Mouse (Mus musculus): ENCODE results near the gene Catsperd. TPM values are rescaled to one million over a fixed set of nuclear protein-coding genes. Genes with fewer than 3 reads are reported as not detected.

Gene Catsperd
- 1.4 and 1.6 TPM in 2 replicates for polyA plus RNA-seq (2015; fragmentation: Nextera tagmentation; extraction: Ambion mirVana)

DNA sequence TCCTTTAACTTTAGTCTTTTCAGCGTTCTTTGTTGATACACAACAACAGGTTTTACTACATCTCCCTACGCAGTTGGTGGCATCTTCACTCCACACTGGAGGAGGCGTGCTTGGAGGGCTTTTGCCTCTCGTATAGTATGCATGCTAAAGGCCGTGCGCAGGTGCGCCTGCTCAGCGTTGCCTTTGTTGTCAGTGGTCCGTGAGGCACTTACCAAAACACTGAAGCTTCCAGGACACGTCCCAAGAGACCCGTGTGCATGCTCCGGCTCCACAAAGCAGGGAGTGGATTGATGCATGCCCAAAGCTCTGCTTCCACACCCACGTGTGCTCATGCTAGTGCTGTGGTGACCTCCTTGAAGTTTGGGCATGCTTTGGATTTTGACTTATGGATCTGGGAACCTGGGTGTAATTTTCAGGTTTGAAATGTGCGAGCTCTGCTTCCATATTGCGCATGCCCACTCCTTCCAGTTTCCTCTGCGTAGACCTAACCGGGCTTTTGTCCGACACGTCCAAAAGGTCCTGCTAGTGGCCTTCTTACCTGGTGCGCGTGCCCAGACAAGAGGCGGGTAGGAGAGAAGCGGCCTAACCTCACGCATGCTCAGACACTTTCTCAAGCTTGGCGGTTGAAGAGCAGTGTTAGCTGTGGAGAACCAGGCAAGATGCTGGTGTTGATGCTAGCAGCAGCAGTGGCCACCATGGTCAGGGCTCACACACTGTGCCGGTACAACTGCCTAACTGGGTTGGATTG, at the start of gene Catsperd:
Gene Catsperd, plus strand, starts transcription at position 614 of the 748 bp plus-strand sequence.
- Histone ChIP-seq H3K27ac (replicated peaks) (peak within 1 kb of the TSS; percentile 82), H3K9ac (replicated peaks) (peak within 1 kb of the TSS; percentile 87), H3K4me2 (peak within 1 kb of the TSS; percentile 96), H3K36me3 (peaks cover 15% of the 10 kb centered on the region), H3K4me1 (peaks cover 38% of the 10 kb centered on the region), H3K4me3 (replicated peaks) (peak within 1 kb of the TSS; percentile 90), H3K9me3 (replicated peaks) (no peaks in the 10 kb centered on the region), H3K27me3 (replicated peaks) (no peaks in the 10 kb centered on the region)
- WGBS, result 8% methylated on average over 26 of the region's 26 CpGs
- ATAC-seq (ENCODE audit: low FRiP score), result peak; percentile 68

GRCm38 (mm10) chr17:56583071-56583470, 44.9 kb upstream of the Catsperd start:
- peak overlapping the region; percentile 88 for H3K4me3 ChIP-seq (replicated peaks)
- peak overlapping the region; percentile 87 for H3K9ac ChIP-seq (replicated peaks)
- H3K36me3 ChIP-seq, result peaks cover 52% of the 10 kb centered on the region
- 86% methylated on average over 1 of the region's 1 CpGs for WGBS
- peak overlapping the region; percentile 95; the same call in 1 of the 2 replicates for H3K27ac ChIP-seq (replicated peaks)
- H3K27me3 ChIP-seq (replicated peaks), result no peaks in the 10 kb centered on the region
- H3K9me3 ChIP-seq (replicated peaks), result no peaks in the 10 kb centered on the region
- peaks cover 56% of the 10 kb centered on the region for H3K4me1 ChIP-seq
- ATAC-seq (ENCODE audit: low FRiP score), result no peak
- H3K4me2 ChIP-seq, result peak overlapping the region; percentile 92

DNA sequence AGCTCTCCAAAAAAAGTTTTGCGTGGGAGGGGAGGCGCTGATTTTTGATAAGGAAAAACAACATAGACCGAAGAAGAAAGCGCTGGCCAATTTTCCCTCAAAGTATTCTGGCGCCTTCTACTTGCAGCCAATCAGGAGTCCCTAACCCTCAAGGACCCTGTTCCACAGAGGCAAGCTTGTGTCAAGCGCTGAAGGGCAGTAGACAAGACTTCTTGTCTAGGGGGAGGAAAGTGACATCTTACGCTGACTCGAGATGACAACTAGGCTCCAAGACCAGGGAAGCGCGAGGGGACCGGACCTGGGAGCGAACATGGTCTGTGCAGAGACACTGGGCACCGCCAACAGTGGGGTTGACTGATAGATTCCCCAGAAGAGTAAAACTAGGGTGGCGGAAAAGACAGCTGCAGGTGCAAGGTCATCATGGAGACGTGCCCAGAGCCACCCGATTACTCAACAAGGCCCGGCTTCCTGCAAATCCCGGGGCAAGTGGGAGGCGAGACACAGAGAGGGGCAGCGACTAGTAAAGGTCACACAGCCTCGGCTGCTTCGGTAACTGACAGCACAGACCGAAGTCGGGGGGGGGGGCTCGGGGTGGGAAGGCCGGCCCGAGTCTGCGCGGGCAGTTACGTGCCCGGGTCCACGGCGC, 44.2 kb upstream of the Catsperd start:
- ATAC-seq (ENCODE audit: low FRiP score), result peak; percentile 0; the same call in 1 of the 2 replicates
- peak overlapping the region; percentile 95 for H3K27ac ChIP-seq (replicated peaks)
- H3K4me1 ChIP-seq, result peaks cover 62% of the 10 kb centered on the region
- H3K27me3 ChIP-seq (replicated peaks), result no peaks in the 10 kb centered on the region
- WGBS, result 5% methylated on average over 33 of the region's 33 CpGs
- H3K4me2 ChIP-seq, result peak overlapping the region; percentile 92
- peak overlapping the region; percentile 88 for H3K4me3 ChIP-seq (replicated peaks)
- H3K9ac ChIP-seq (replicated peaks), result peak overlapping the region; percentile 87
- peaks cover 51% of the 10 kb centered on the region for H3K36me3 ChIP-seq
- no peaks in the 10 kb centered on the region for H3K9me3 ChIP-seq (replicated peaks)

GRCm38 (mm10) chr17:56584257-56585130, 43.4 kb upstream of the Catsperd start, which contains the start of the genes Safb2 and Safb:
Gene Safb2 (minus strand): TSS chr17:56584585.
Gene Safb (plus strand): TSS chr17:56584825.
- Histone ChIP-seq H3K4me1 (peaks cover 65% of the 10 kb centered on the region), H3K27me3 (replicated peaks) (no peaks in the 10 kb centered on the region), H3K4me3 (replicated peaks) (peak within 1 kb of the TSS; percentile 88), H3K9me3 (replicated peaks) (no peaks in the 10 kb centered on the region), H3K27ac (replicated peaks) (peak within 1 kb of the TSS; percentile 95), H3K36me3 (peaks cover 51% of the 10 kb centered on the region), H3K9ac (replicated peaks) (peak within 1 kb of the TSS; percentile 87), H3K4me2 (peak within 1 kb of the TSS; percentile 92)
- ATAC-seq (ENCODE audit: low FRiP score), result peak; percentile 95
- WGBS, result under 1% methylated on average over 93 of the region's 101 CpGs

- peak; percentile 8 for ATAC-seq (ENCODE audit: low FRiP score)
- Histone ChIP-seq H3K4me3 (replicated peaks) (peak overlapping the region; percentile 71), H3K27me3 (replicated peaks) (no peaks in the 10 kb centered on the region), H3K9ac (replicated peaks) (peak overlapping the region; percentile 86), H3K4me1 (peaks cover 67% of the 10 kb centered on the region), H3K27ac (replicated peaks) (peak overlapping the region; percentile 95), H3K36me3 (peaks cover 51% of the 10 kb centered on the region), H3K9me3 (replicated peaks) (no peaks in the 10 kb centered on the region), H3K4me2 (peak overlapping the region; percentile 88)
- under 1% methylated on average over 61 of the region's 61 CpGs for WGBS
Observed at GRCm38 (mm10) chr17:56585171-56585821, 42.6 kb upstream of the Catsperd start.

GRCm38 (mm10) chr17:56587773-56588172, 40.2 kb upstream of the Catsperd start:
- Histone ChIP-seq H3K4me2 (peak overlapping the region; percentile 88; the same call in 1 of the 2 replicates), H3K36me3 (peaks cover 56% of the 10 kb centered on the region), H3K9me3 (replicated peaks) (no peaks in the 10 kb centered on the region), H3K4me1 (peaks cover 59% of the 10 kb centered on the region), H3K9ac (replicated peaks) (no peak overlapping the region), H3K27me3 (replicated peaks) (no peaks in the 10 kb centered on the region), H3K4me3 (replicated peaks) (no peak overlapping the region), H3K27ac (replicated peaks) (no peak overlapping the region)
- WGBS, result 68% methylated on average over 1 of the region's 1 CpGs
- no peak for ATAC-seq (ENCODE audit: low FRiP score)

DNA sequence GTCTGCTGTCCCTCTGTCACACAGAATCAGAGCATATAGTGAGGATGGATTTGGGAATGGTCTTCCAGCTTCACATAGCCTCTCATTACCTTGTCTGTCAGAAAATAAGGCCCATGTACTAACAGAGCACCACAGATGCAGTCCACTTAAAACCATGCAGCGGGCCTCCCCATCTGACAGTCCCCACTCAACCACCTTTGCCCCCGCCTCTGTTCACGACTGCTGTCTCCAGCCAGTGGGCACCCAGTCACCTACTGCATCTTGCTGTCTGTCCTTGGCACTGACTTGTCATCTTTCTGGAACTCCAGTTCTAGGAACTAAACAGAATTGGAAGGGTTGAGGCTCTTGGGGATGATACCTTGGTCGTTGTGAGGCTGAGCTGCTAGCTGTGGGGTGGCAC, 39.0 kb upstream of the Catsperd start:
- H3K27ac ChIP-seq (replicated peaks), result no peak overlapping the region
- no peak for ATAC-seq (ENCODE audit: low FRiP score)
- H3K4me2 ChIP-seq, result no peak overlapping the region
- 100% methylated on average over 4 of the region's 4 CpGs for WGBS
- no peaks in the 10 kb centered on the region for H3K9me3 ChIP-seq (replicated peaks)
- H3K9ac ChIP-seq (replicated peaks), result no peak overlapping the region
- H3K27me3 ChIP-seq (replicated peaks), result no peaks in the 10 kb centered on the region
- H3K36me3 ChIP-seq, result peaks cover 63% of the 10 kb centered on the region
- H3K4me3 ChIP-seq (replicated peaks), result no peak overlapping the region
- peaks cover 50% of the 10 kb centered on the region for H3K4me1 ChIP-seq

DNA sequence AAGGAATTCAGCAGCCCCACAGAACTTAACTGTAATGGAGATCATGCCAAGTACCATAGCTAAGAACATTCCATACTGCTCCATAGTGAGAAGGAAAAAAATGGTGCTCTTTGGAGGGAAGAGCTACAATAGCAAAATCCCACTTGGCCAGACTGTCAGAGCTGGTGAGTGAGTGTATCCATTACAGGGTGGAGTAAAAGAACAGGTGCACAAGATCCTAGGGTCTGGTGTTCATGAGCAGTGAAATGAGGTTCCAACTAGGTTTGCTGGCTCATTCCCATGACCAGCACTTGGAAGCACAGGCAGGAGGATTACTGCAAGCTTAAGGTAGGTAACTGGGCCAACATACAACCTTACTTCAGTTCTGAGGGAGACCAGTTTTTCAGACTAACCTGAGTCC, 35.4 kb upstream of the Catsperd start:
- H3K9me3 ChIP-seq (replicated peaks), result no peaks in the 10 kb centered on the region
- no peak overlapping the region for H3K4me3 ChIP-seq (replicated peaks)
- peaks cover 31% of the 10 kb centered on the region for H3K4me1 ChIP-seq
- no peak overlapping the region for H3K9ac ChIP-seq (replicated peaks)
- no peaks in the 10 kb centered on the region for H3K27me3 ChIP-seq (replicated peaks)
- no peak overlapping the region for H3K27ac ChIP-seq (replicated peaks)
- H3K36me3 ChIP-seq, result peaks cover 91% of the 10 kb centered on the region
- no peak for ATAC-seq (ENCODE audit: low FRiP score)
- no peak overlapping the region for H3K4me2 ChIP-seq

DNA sequence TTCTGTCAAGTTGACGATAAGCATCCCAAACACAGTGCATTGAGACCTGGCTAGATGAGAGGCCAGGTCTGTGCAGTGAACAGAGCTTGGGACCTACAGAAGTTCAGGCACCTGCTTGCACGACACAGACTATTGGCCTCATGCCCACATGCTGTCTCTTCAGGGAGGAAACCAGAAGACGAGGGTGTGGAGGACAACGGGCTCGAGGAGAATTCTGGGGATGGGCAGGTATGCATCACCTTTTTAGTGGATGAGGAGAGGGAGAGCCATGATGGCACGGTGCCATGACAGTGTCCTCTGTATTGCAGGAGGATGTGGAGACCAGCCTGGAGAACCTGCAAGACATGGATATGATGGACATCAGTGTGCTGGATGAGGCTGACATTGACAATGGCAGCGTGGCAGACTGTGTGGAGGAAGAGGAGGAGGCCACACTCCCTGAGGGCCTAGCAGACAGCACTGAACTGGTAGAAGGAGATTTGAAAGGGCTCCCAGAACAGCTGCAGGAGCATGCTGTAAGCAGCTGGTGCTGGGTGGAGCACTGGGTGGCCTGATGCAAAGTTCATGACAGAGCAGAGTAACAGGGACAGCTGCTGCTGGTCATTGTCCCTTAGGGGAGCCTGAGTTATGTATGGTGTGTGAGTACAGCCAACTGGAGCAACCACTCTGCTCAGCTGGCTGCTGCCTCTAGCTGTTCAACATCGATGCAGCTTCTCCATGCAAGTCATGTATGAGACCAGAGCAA, 34.2 kb upstream of the Catsperd start:
- 90% methylated on average over 8 of the region's 8 CpGs for WGBS
- ATAC-seq (ENCODE audit: low FRiP score), result no peak
- Histone ChIP-seq H3K27me3 (replicated peaks) (no peaks in the 10 kb centered on the region), H3K4me3 (replicated peaks) (no peak overlapping the region), H3K27ac (replicated peaks) (no peak overlapping the region), H3K9ac (replicated peaks) (no peak overlapping the region), H3K9me3 (replicated peaks) (no peaks in the 10 kb centered on the region), H3K36me3 (peaks cover 87% of the 10 kb centered on the region), H3K4me1 (peaks cover 20% of the 10 kb centered on the region), H3K4me2 (no peak overlapping the region)

GRCm38 (mm10) chr17:56603186-56604069, 24.5 kb upstream of the Catsperd start:
- no peak for ATAC-seq (ENCODE audit: low FRiP score)
- no peak overlapping the region for H3K4me2 ChIP-seq
- no peak overlapping the region for H3K4me3 ChIP-seq (replicated peaks)
- peaks cover 87% of the 10 kb centered on the region for H3K36me3 ChIP-seq
- no peak overlapping the region for H3K27ac ChIP-seq (replicated peaks)
- H3K27me3 ChIP-seq (replicated peaks), result no peaks in the 10 kb centered on the region
- no peak overlapping the region for H3K9ac ChIP-seq (replicated peaks)
- H3K4me1 ChIP-seq, result peaks cover 11% of the 10 kb centered on the region
- H3K9me3 ChIP-seq (replicated peaks), result no peaks in the 10 kb centered on the region
- WGBS, result 95% methylated on average over 28 of the region's 28 CpGs
